Mouse (Mus musculus): ENCODE results near the gene Agpat3. TPM values are rescaled to one million over a fixed set of nuclear protein-coding genes. Genes with fewer than 3 reads are reported as not detected.

The Agpat3 gene
- polyA plus RNA-seq, 1 experiment from 2014 or later, result 98.9 TPM

GRCm38 (mm10) chr10:78264735-78265134, 87.6 kb downstream of the Agpat3 start:
- TF ChIP-seq CTCF (IDR thresholded peaks at IDR 0.05), result no peak
- POLR2A ChIA-PET, result no interaction called here
- CTCF ChIA-PET, result no interaction called here
- DNase-seq (ENCODE audit: low read depth, low spot score), result no peak
- H3K27me3 ChIP-seq, result no peaks in the 10 kb centered on the region
- in situ Hi-C loops (cut with MboI; ENCODE audit: low pct_unique_long_range_greater_than_20kb), result no loop called here
- no peak for ATAC-seq

- DNase-seq (ENCODE audit: low read depth, low spot score) (no peak), ATAC-seq (no peak)
- H3K27me3 ChIP-seq, result no peaks in the 10 kb centered on the region
- in situ Hi-C loops (cut with MboI; ENCODE audit: low pct_unique_long_range_greater_than_20kb), result no loop called here
- no peak for TF ChIP-seq CTCF (IDR thresholded peaks at IDR 0.05)
- ChIA-PET CTCF (interaction anchor here (0.8 to 1.6 kb wide), 3 partner anchors 13 to 133 kb away, joined by 3 to 5 read pairs (median 3); no protein-coding TSS in a partner anchor), POLR2A (no interaction called here)
Measured at GRCm38 (mm10) chr10:78260916-78261650, 91.2 kb downstream of the Agpat3 start.

DNA sequence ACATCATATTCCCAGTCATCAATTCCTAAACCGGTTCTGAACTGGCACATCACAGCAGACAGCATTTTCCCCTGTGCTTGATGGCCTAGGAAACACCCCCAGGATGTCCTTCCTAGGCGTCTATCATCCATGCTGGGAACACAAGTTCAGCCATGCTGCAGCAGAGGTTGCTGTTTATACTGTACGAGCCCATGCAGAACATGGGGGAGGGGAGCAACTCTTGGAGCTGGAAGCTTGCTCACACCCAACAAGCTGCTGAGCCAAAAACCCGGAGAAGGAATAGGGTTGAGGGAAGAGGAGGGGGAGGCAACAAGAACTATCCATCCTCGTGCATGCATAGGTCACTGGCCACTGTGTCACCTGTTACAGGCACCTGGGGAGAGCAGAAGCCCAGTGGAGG, 92.0 kb downstream of the Agpat3 start:
- TF ChIP-seq CTCF (IDR thresholded peaks at IDR 0.05), result no peak
- ATAC-seq, result no peak
- in situ Hi-C loops (cut with MboI; ENCODE audit: low pct_unique_long_range_greater_than_20kb), result no loop called here
- no peak for DNase-seq (ENCODE audit: low read depth, low spot score)
- ChIA-PET POLR2A (no interaction called here), CTCF (no interaction called here)
- H3K27me3 ChIP-seq, result no peaks in the 10 kb centered on the region

DNA sequence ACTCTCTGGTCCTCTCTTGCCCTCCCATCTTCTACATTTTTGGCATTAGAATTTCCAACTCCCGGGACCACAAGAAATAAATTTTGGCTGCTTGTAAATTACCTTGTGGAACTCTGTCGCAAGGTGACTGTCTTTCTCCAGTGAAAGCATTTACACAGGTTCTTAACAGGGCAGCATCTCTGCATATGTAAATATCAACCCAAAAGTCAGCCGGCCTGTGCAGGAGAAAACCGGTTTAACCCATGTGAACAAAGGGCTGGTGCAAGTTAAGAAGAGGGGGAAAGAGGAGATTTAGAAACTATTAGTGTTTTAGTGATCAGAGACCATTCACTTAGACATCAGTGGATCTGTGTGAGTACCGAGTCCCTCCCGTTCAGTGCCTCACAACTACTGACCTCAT, 92.6 kb downstream of the Agpat3 start:
- H3K27me3 ChIP-seq, result no peaks in the 10 kb centered on the region
- in situ Hi-C loops (cut with MboI; ENCODE audit: low pct_unique_long_range_greater_than_20kb), result no loop called here
- ATAC-seq (no peak), DNase-seq (ENCODE audit: low read depth, low spot score) (no peak)
- ChIA-PET POLR2A (no interaction called here), CTCF (no interaction called here)
- no peak for TF ChIP-seq CTCF (IDR thresholded peaks at IDR 0.05)

- H3K27me3 ChIP-seq, result no peaks in the 10 kb centered on the region
- ATAC-seq, result no peak
- in situ Hi-C loops (cut with MboI; ENCODE audit: low pct_unique_long_range_greater_than_20kb), result no loop called here
- ChIA-PET CTCF (no interaction called here), POLR2A (no interaction called here)
- no peak for DNase-seq (ENCODE audit: low read depth, low spot score)
- no peak for TF ChIP-seq CTCF (IDR thresholded peaks at IDR 0.05)
Measured at GRCm38 (mm10) chr10:78259230-78259629, 93.1 kb downstream of the Agpat3 start.

DNA sequence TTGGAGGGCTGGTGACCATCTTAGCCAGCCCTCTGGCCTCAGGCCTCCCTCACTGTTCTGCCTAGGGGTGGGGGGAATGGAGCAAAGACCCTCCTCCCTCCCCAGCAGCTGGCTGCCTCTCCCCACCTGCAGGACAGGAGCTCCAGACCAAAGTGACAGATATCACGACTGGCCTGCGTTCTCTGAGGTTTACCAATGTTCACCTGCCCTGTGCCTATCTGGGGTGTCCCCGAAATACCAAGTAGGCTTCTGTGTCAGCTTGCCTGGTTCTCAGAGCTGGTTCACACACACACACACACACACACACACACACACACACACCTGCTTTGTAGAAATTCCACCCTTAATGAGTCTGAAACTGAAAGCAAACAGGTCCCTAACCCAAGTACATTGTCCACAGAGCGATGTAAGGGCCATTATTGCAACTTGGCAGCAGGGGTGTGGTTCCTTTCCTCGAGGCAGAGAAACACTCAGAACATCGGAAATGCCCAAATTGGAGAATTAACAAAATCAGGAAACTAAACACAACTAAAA, 94.1 kb downstream of the Agpat3 start:
- no peaks in the 10 kb centered on the region for H3K27me3 ChIP-seq
- DNase-seq (ENCODE audit: low read depth, low spot score) (no peak), ATAC-seq (no peak)
- no peak for TF ChIP-seq CTCF (IDR thresholded peaks at IDR 0.05)
- POLR2A ChIA-PET, result interaction anchor here (0.8 kb wide), 1 partner anchor 27 kb away, joined by 3 read pairs; no protein-coding TSS in a partner anchor
- in situ Hi-C loops (cut with MboI; ENCODE audit: low pct_unique_long_range_greater_than_20kb), result no loop called here
- CTCF ChIA-PET, result no interaction called here

GRCm38 (mm10) chr10:78255646-78256059, 96.6 kb downstream of the Agpat3 start:
- CTCF ChIA-PET, result interaction anchor here (0.7 kb wide), 1 partner anchor 45 kb away, joined by 3 read pairs; no protein-coding TSS in a partner anchor
- no peak for DNase-seq (ENCODE audit: low read depth, low spot score)

GRCm38 (mm10) chr10:78247206-78247605, 105.1 kb downstream of the Agpat3 start:
- ChIA-PET CTCF (interaction anchor here (0.7 to 1.6 kb wide), 2 partner anchors 36 to 144 kb away, joined by 3 read pairs; no protein-coding TSS in a partner anchor), POLR2A (no interaction called here)
- DNase-seq (ENCODE audit: low read depth, low spot score) (no peak), ATAC-seq (no peak)
- TF ChIP-seq CTCF (IDR thresholded peaks at IDR 0.05), result no peak
- H3K27me3 ChIP-seq, result no peaks in the 10 kb centered on the region
- in situ Hi-C loops (cut with MboI; ENCODE audit: low pct_unique_long_range_greater_than_20kb), result no loop called here

More at GRCm38 (mm10) chr10:78255646-78256059, 96.6 kb downstream of the Agpat3 start:
- no peak for ATAC-seq
- POLR2A ChIA-PET, result interaction anchor here (1.1 kb wide), 1 partner anchor 11 kb away, joined by 3 read pairs; no protein-coding TSS in a partner anchor
- TF ChIP-seq CTCF (IDR thresholded peaks at IDR 0.05), result no peak
- H3K27me3 ChIP-seq, result no peaks in the 10 kb centered on the region
- in situ Hi-C loops (cut with MboI; ENCODE audit: low pct_unique_long_range_greater_than_20kb), result no loop called here

- no peak for TF ChIP-seq CTCF (IDR thresholded peaks at IDR 0.05)
- H3K27me3 ChIP-seq, result no peaks in the 10 kb centered on the region
- DNase-seq (ENCODE audit: low read depth, low spot score), result no peak
- in situ Hi-C loops (cut with MboI; ENCODE audit: low pct_unique_long_range_greater_than_20kb), result no loop called here
- ATAC-seq, result no peak
- ChIA-PET CTCF (interaction anchor here (1.6 kb wide), 1 partner anchor 35 kb away, joined by 3 read pairs; no protein-coding TSS in a partner anchor), POLR2A (no interaction called here)
Measured at GRCm38 (mm10) chr10:78246725-78247124, 105.6 kb downstream of the Agpat3 start.

- peak; percentile 15 for ATAC-seq
- TF ChIP-seq CTCF (IDR thresholded peaks at IDR 0.05), result no peak
- no peaks in the 10 kb centered on the region for H3K27me3 ChIP-seq
- ChIA-PET POLR2A (interaction anchor here (0.8 to 1.1 kb wide), 3 partner anchors 10 to 189 kb away, joined by 3 read pairs; no protein-coding TSS in a partner anchor), CTCF (interaction anchor here (1.2 to 1.6 kb wide), 3 partner anchors 11 to 18 kb away, joined by 3 to 5 read pairs (median 4); no protein-coding TSS in a partner anchor)
- in situ Hi-C loops (cut with MboI; ENCODE audit: low pct_unique_long_range_greater_than_20kb), result no loop called here
- no peak for DNase-seq (ENCODE audit: low read depth, low spot score)
Measured at GRCm38 (mm10) chr10:78245225-78245547, 107.1 kb downstream of the Agpat3 start.

Measured in Patski (cell line).